Mouse (Mus musculus): Measurements from ENCODE around the gene Tbc1d22a.

DNA sequence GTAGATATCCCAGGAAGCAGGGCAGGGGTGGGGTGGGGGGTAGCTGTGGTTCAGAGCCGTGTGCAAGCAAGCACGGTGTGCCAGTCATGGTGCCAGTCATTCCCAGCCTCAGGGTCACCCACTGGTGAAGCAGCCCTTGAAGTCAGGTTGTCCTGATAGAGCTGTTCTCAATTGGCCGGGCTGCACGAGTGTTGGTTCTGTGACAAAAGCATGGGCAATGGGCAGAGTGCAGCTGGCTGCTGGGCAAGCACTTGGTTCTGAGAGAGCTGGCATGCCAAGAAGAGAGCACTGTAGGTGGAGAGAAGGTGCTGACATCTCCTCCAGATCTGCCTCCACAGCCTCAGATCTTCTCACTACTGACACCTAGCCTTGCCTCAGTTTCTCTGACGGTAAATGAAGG, 41.9 kb downstream of the Tbc1d22a start:
- TF ChIP-seq POLR2A (IDR thresholded peaks at IDR 0.05; ENCODE audit: low read depth, low read length) (no peak), CTCF (IDR thresholded peaks at IDR 0.05; ENCODE audit: borderline replicate concordance, insufficient read depth, low read length) (no peak)
